Mouse (Mus musculus) left cerebral cortex, adult 11 months (tissue): ENCODE data around the gene Sele.
"Not testable (repeated sequence)": the region's sequence is repeated elsewhere in the genome, so short reads cannot be mapped to it uniquely, and the experiment has no call there.

Experiments
- DNase-seq: peaks from one replicate; pipeline ENCODE4 v3.0.0; 2022; ENCODE audit warnings: low spot score

The Sele gene

DNA sequence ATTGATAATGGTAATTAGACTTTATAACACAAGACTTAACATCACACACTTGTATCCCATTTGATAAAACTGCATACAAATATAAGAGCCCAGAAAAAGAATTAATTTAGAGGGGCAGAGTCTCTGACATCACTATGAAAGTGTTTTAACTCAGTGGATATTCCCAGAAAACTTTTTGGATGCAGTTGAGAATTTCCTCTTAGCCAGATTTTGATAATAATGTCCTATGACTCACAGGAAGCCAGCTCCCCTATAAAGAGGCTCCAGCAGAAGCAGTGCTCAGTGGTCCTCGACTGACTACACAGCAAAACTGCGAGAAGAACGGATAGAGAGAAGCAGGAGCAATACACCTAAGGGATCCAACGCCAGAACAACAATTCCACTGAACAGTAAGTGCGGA lies at the start of gene Sele:
Gene Sele (plus strand): TSS at position 301 of the 400 bp plus-strand sequence.
- no peak for DNase-seq

DNA sequence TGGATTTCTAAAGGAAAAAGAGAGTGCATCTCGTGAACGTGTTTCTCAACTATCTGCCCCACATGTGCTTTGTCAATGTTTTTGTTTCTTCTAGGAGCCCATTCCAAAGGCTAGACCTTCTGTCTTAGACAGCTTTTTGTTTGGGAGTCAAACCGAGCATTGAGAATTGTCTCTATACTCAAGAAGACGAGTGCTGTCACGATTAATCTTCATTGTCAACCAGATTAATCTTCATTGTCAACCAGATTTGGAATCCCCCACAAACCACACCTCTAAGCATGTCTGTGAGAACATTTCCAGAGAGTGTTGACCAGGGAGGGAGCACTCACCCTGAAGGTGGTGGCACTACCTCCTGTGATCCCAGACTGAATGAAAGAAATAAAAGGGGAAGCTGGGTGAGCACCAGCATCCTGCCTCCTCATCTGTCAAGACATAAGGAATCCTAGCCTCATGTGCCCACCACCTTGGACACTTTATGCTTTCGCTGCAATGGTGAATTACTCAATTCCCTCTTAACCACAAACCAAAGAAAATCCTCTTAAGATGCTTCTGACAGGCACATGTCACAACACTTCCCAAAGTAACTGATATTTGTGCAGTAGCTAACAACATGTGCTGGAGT lies 46.1 kb upstream of the Sele start:
- DNase-seq, result no peak

DNA sequence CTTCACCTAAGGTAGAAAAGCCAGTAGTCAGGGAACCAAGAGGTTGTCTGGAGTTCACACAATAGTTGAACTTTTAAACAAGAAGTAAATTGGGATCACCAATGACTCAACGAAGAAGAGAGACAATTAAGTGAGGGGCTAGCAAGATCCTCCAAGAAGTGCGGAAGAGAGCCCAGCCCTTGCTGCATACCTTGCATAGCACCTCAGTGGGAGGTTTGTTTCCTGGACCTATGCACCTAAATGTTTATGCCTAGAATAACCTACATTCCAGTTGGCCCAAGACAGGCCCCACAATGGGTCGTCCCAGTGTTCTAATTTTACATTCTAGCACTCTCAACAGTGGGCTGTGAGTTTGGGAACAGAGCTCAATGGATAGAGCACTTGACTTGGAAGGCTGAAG lies 43.7 kb upstream of the Sele start:
- no peak for DNase-seq

DNA sequence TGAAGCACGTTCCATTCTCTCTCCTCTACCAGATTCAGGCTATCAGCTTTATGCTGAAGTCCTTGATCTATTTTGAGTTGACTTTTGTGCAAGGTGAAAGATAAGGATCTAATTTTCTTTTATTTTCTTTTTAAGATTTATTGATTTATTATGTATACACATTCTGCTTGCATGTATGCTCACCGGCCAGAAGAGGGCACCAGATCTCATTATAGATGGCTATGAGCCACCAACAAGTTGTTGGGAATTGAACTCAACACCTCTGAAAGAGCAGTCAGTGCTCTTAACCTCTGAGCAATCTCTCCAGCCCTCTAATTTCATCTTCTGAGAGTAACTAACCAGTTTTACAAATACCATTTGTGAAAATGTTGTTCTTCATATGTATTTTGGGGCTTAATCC lies 38.8 kb upstream of the Sele start:
- no peak for DNase-seq

DNA sequence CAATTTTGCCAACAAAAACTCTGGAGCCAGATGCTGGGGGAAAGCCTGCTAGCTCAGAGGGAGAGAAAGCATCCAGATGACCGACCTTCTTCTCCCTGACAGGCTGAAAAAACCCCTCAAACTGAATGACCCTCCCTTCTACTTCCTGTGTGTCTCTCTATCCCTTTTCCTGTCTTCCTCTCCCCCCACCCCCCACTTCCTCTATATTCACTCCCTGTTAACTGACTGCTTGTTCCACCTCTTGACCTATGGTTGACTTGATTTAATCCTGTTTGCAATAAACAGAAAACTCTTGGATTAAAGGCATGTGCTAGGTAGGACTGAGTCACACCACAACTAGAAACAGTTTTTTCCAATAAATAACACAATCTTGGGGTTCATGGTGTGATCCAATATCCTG lies 33.4 kb upstream of the Sele start:
- no peak for DNase-seq

DNA sequence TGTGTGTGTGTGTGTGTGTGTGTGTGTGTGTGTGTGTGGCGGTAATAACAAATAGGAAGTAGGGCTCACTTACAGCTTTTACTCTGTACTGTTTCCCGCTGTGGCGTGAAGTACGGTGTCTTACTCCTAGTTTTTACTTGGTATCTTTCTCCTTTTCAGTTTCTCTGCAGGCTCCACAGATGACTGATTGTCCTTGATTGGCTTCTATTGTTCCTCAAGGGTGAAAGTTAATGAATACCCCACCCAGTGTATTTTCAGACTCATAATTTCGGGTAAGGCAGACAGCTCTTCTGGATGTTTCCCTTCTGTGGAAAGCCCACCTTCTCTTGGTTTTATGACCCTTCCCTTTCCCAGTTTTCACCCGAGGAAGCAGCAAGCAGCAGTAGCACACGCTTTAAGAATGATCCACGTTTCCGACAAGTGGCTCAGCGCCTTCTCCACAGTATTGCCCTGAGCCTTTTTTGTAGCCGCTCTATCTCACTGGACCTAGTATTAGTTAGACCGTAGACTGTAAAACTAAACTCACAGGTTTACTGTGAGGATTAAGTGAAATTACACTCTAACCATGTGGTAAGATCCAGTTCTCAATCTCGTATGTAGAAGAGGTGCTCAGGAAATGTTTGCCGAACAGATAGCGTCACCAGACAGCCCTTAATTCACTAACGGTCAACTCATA lies 29.7 kb upstream of the Sele start:
- DNase-seq, result no peak

DNA sequence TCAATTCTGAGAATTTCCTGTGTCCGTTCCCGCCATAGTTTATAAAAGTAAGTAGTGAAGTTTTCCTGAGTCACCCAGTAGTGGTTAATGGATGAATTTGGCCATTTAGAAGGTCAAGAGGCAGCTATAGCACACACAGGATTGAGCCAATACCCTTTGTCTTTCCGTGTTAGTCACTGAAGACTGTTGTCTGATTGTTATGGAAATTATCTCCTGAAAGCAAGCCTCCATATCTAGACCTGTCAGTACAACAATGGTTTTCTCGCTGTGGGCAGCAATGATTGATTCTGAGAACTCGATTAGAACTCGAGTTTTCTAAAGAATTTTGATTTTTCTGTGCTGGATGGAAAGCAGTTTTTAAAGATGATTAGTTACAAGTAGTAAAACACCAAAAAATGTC lies 28.2 kb upstream of the Sele start:
- DNase-seq, result no peak

DNA sequence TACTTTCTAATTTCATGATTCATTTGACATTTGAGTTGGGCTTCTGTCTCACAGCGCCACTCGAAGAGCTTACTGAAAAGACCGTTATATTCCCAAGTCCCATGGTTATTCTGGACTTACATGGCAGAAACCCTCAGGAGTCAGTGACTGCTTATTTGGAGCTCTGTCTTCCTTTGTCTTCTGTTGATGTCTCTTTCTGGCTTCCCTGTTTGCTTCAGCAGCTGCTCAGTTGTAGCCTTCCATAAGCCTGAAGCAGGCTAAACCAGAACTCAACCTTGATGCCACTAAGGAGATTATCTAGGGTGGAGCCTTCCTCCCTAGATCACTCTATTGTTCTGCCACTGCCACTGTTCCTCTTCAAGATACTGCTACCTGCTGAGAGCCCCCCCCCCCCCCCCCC lies 27.3 kb upstream of the Sele start:
- not testable (repeated sequence) for DNase-seq

DNA sequence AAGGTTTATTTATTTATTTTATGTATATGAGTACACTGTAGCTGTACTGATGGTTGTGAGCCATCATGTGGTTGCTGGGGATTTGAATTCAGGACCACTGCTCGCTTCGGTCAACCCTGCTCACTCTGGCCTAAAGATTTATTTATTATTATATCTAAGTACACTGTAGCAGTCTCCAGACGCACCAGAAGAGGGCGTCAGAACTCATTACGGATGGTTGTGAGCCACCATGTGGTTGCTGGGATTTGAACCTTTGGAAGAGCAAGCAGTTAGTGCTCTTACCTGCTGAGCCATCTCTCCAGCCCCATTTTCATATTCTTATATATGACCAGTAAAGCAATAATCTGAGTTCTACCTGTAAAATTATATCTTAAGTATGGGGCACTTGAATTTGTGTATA lies 25.9 kb upstream of the Sele start:
- DNase-seq, result not testable (repeated sequence)

DNA sequence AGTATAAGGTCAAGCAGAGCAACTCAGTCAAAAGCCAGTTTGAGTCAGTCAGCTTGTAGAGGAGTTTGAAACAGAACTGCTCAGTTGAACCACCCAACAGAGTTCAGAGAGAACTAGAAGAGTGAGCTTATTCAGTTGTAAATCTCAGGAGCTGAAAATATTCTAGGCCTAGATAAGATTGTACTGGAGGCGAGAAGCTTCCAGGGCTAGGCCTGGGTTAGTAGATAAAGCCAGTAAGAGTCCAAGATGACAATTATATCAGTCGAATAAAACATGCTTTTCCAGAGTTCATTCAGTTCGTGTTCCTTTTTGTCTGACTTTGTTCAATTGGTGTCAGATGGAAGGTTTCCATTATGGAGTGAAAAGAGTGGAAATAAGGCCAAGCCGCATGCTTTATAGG lies 22.3 kb upstream of the Sele start:
- DNase-seq, result no peak

DNA sequence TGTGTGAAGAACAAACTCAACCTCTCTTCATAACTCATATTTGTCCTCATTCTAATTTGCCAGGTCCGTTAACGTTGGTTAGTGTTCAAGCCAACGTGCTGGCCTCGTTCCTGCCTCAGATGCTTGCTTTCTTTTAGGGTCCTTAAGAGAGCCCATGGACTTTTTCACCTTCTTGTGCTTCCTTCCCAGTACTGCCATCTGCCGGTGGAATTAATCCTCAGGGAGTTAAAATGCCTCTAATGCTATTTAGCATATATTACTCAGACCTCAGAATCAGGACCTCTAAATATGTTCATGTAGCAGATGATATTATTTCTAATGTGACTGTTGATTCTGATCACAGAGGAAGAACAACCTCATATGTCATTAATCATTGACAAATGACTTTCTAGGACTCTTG lies 20.6 kb upstream of the Sele start:
- DNase-seq, result no peak

DNA sequence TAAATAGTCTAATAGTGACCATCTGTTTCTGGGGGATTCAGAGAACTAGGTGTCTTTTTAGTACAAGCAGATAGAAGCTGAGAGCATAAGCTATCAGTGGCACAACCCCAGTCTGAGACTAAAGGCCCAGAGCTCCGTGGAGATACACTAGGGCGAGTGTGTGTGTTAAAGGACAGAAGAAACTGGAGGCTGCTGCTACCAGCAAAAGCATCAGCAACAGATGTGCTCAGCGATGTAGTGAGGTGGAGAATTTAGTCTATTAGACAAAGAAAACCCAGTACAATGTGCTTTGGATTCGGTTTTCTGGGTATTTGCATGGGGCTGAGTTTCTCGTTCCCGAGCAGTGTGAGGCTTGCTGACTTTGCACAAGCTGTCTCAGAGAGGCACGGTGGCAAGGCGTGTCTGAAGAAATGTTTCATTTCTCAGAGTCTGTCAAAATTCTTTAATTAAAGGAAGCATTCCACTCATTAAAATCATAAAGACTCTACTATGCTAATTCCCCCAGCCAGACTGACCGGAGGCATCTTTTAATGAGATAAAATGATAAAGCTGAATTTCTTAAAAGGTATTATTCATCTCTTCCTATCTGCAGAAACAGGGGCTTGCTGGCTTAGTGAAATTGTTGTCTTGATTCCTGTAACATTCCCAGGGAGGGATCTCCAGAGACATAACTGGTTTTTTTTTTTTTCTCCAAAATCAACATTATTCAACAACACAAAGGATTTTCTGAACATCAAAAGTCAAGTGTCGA lies 7.5 kb upstream of the Sele start:
- DNase-seq, result no peak

DNA sequence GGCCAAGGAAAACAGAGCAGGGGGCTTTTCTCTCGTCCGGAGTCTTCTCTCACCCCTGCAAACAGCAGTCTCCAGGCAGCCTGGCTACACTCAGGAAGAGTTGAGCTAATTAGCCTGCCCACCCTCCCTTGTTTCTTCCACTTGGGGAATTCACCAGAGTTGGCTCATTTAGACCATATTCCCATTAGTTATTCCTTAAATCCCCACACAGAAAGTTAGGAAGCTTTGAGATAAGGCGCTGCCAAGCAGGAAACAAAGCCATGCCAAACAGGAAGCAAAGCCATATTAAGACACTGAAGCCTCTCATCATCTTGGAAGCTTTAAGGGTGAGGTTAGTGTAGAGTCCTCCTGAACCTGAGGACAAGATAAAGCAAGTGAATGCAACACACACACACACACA lies 4.5 kb upstream of the Sele start:
- DNase-seq, result no peak

DNA sequence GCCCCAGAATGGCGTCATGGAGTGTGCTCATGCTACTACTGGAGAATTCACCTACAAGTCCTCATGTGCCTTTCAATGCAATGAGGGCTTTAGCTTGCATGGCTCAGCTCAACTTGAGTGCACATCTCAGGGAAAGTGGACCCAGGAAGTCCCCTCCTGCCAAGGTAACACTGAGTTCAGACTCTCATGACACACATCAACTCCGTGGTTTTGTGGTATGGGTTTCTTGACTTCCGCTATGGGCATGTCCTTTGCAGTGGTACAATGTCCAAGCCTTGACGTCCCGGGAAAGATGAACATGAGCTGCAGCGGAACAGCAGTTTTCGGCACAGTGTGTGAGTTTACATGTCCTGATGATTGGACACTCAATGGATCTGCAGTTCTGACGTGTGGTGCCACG lies 5.5 kb downstream of the Sele start:
- no peak for DNase-seq

DNA sequence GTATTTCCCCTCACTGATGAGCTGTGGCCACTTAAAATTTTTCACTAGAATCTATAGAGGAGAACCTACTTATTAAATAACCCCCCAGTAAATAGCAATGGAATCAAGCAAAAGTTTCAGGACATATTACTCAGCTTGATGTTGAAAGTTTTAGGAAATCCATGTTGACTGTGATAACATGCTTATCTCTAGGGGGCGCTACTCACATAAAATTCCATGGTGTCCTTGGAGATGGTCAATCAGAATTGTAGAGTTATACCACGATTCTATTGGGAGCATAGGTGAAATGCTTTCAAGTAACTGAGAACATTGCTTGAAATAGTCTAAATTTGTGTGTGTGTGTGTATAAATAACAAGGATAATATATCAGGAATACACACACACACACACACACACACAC lies 6.8 kb downstream of the Sele start:
- no peak for DNase-seq

DNA sequence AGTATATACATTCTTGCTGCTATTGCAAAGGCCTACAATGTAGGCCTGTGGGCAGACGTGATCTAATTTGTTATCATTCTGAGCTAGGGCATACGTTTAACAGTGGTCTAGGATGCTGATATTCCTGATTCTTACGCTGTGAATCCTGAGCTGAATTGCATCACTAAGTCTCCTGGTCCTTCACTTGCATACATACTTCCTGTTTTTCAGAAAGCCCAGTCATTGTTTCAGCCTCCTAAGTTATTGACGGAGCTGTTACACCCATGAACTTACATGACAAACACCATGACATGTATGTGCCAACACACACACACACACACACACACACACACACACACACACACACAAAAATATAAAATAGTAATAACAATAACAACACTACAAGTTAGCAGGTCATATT lies 12.0 kb downstream of the Sele start:
- no peak for DNase-seq

DNA sequence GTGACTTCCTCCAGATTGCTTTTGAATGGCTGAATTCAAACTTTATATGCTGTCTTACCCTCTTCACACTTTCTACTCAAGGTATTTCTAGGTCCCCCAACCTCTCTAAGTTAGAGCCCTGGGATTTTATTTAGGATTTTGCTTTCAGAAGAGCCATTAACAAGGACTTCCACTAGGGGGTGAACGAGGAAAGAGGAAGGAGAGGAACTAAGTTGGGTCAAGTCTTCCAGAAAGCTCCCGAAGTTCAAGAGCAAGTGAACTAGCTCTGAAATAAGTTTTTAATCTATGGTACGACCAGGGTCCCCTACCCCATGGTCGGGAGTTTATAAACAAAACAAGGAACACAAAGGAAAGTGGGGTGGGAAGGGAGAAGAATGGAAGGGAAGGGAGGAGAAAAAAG lies 13.2 kb downstream of the Sele start:
- DNase-seq, result no peak

DNA sequence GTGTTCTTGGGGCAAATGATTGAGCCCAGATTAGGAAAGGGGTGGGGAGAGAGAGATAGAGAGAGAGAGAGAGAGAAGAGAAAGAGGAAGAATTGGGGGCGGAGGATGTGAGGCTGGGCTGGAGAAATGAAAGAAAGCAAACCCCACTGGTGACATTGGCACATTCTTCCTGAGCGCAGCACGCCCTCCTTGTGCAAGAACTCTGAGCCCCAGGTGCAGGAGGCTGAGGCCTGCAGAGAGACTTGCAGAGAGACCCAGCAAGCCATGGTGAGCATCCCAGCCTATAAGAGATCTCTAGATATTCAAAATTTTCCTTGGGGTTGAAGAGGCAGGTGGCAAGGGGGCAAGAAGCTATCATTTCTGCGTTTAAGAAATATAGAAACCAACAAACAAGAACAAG lies 13.9 kb downstream of the Sele start, which contains the start of gene Sell:
Gene Sell (plus strand): TSS at position 58 of the 400 bp plus-strand sequence.
- DNase-seq, result no peak

DNA sequence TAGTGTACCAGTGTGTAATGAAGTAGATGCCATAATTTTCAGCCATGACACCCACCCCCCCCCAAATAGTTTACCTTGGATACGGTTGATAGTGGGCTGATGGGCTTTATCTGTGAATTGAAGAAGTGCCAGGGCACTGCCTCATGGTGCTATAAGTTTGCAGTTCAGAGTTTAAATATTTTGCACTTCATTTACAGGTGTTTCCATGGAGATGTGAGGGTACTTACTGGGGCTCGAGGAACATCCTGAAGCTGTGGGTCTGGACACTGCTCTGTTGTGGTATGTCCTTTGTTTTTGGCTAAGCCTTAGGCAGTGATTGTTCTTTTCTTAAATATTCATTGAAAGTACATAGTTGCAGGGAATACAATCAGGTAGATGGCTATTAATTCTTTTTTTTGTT lies 14.8 kb downstream of the Sele start:
- DNase-seq, result no peak

DNA sequence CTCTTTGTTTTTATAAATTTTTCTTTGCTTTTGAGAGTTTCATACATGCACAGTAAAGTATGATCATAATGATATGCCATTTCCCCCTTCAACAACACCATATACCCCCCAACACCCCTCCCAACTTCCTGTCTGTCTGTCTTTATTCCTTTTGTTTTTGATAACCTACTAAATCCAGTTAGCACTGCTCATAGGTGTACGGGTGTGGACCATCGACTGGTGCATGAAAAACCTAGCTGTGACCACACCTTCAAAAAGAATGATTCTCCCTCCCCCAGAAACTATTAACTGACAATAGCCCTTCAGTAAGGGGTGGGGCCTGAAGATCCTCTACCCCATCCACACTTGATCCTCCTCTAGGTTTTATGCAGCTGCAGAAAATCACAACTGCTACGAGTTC lies 15.7 kb downstream of the Sele start:
- DNase-seq, result no peak

DNA sequence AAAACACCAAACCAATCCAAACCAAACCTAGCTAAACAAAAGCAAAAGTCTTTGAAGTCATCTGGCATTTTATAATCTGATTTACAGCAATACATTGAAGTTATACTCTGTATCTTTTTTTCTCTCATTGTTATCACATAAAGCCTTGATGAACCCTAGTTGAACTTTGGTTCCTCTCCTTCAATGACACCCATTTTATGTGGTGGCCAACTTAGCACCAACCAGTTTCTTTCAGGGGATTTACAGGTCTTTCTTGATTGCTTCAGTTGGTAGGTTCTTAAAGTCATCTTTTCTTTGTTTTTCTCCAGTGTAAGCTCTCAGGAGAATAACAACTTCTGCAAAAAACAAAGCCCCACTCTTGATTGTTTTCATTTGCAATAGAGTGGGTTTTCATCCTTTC lies 21.2 kb downstream of the Sele start:
- no peak for DNase-seq

DNA sequence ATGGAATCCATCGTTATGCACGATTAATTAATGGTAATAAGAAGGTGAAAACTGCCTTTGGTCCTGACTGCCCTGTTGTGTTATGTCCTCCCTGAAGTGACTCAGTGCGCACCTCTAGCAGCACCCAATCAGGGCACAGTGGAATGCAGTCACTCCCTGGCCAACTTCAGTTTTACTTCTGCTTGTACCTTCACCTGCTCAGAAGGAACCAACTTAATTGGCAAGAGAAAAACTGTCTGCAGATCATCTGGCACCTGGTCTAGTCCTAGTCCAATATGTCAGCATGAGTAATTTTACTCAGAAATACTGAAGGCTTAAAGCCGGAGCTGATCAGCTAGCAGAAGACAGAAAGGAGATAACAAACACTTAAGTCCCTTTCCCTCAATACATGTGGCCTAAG lies 22.4 kb downstream of the Sele start:
- DNase-seq, result no peak

DNA sequence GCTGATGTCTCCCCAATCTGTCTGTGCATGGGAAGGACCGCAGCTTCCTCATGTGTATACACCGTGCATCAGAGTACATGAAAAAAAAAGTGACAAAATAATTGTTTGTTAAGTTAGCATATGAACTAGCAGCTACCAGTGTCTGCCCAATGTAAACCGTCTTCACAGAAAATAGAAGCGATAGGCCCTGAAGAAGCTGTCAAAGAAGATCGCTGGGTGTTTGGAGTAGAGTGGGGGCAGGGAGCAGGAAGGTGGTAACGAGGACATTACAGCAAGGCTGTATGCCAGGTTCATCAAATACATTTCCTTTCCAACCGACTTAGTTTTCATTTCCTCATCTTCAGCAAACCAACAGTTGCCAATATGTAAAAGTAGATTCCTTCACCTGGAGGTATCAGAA lies 23.1 kb downstream of the Sele start:
- no peak for DNase-seq

DNA sequence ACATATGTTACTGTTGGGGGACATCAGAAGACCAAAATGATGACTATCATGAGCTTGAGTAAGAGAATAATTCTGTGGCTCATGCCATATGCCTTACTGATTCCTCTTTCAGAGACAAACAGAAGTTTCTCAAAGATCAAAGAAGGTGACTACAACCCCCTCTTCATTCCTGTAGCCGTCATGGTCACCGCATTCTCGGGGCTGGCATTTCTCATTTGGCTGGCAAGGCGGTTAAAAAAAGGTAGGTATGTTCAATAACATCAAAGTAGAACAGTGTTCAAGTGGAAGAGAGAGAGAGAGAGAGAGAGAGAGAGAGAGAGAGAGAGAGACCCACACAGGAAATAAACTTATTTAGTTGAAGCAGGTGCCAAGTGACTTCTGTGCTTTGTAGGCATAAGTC lies 24.0 kb downstream of the Sele start:
- DNase-seq, result no peak
